Mouse (Mus musculus) G1E-ER4 (cell line): Measurements from ENCODE around the gene Cdk1. TPM values are rescaled to one million over a fixed set of nuclear protein-coding genes. Genes with fewer than 3 reads are reported as not detected.

ENCODE experiments used
- GATA1 ChIP-seq: IDR thresholded peaks from one replicate; pipeline ENCODE4 v1.8.0; 2012; ENCODE audit warnings: low read length, inconsistent platforms
- polyA plus RNA-seq: library from polyadenylated mRNA; stranded (reverse); fragments of >175 nt; gene quantifications from 2 replicates; pipeline ENCODE4 v1.2.3, GENCODE M21; 2012

The Cdk1 gene
- polyA plus RNA-seq, 1 experiment, result 44.8 TPM

GRCm38 (mm10) chr10:69290736-69291135 lies 62.0 kb downstream of the Cdk1 start:
- TF ChIP-seq GATA1, result no peak

GRCm38 (mm10) chr10:69288720-69289119 lies 64.0 kb downstream of the Cdk1 start:
- TF ChIP-seq GATA1, result no peak

GRCm38 (mm10) chr10:69288086-69288485 lies 64.7 kb downstream of the Cdk1 start:
- no peak for TF ChIP-seq GATA1

GRCm38 (mm10) chr10:69286939-69287338 lies 65.8 kb downstream of the Cdk1 start:
- no peak for TF ChIP-seq GATA1

Other genes starting within 250 kb of the Cdk1 start
- not detected in 2 replicates for gene Rhobtb1, start 201.5 kb downstream of the Cdk1 start, polyA plus RNA-seq
- gene A930033H14Rik, start 139.8 kb downstream of the Cdk1 start, polyA plus RNA-seq, result not detected in 2 replicates
- not detected in 2 replicates for gene Ank3, start 45.8 kb upstream of the Cdk1 start, polyA plus RNA-seq